Mouse (Mus musculus): ENCODE measurements around the gene Tspyl1.

DNA sequence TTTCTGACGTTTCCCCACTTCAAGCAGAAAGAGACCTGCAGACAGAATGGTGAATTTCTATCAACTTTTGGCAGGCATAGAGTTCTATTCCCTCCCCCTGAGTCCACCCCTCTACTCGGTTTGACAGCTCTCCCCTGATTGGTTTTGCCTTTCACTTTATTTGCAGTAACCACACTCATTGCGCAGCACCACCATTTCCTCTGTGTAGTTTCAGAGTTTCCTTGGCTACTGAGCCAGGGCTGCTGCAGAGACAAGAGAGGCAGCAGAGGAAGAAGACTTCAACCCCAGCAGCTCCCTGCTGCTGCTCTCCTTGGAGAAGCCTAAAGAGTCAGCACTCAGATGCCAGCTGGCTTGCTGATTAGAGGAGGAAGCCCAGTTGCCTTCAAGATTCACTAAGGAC lies 46.6 kb upstream of the Tspyl1 start:
- TF ChIP-seq POLR2A (IDR thresholded peaks at IDR 0.05; ENCODE audit: borderline replicate concordance, insufficient read depth, low read length) (no peak), CTCF (IDR thresholded peaks at IDR 0.05; ENCODE audit: borderline replicate concordance, insufficient read depth, low read depth, low read length) (no peak)
